Mouse (Mus musculus) midbrain, embryonic 16.5 days (tissue): Measurements from ENCODE around the gene Abcc6. TPM values are rescaled to one million over a fixed set of nuclear protein-coding genes. Genes with fewer than 3 reads are reported as not detected.
A peak's percentile ranks its signal among the peaks of the same experiment; 100 is the strongest.
"Not testable (repeated sequence)": the region's sequence is repeated elsewhere in the genome, so short reads cannot be mapped to it uniquely, and the experiment has no call there.

Experiments
- ATAC-seq: fragments of 200-750 bp; cut with Nextera tagmentation; 2 replicates; pipeline ENCODE4 v1.8.0; 2017; ENCODE audit warnings: moderate TSS enrichment
- H3K27ac ChIP-seq: fragments of 300-500 bp; sonication (generic); 2 replicates; pipeline ENCODE4 v1.5.1; 2014; ENCODE audit warnings: mild to moderate bottlenecking, low read length, mixed read lengths
- H3K27me3 ChIP-seq: fragments of 300-500 bp; sonication (generic); 2 replicates; pipeline ENCODE4 v1.6.1; 2014; ENCODE audit warnings: low read depth, low read length, mixed read lengths; ENCODE audit not compliant: control insufficient read depth, insufficient read depth
- H3K36me3 ChIP-seq: fragments of 300-500 bp; sonication (generic); 2 replicates; pipeline ENCODE4 v1.6.1; 2014; ENCODE audit warnings: mild to moderate bottlenecking, low read length, moderate library complexity, mixed read lengths; ENCODE audit not compliant: control insufficient read depth, insufficient read depth
- H3K4me1 ChIP-seq: fragments of 300-500 bp; sonication (generic); 2 replicates; pipeline ENCODE4 v1.6.1; 2014; ENCODE audit warnings: mild to moderate bottlenecking, low read length, mixed read lengths; ENCODE audit not compliant: control insufficient read depth, insufficient read depth
- H3K4me2 ChIP-seq: fragments of 300-500 bp; sonication (generic); 2 replicates; pipeline ENCODE4 v1.6.1; 2014; ENCODE audit warnings: mild to moderate bottlenecking, low read length, mixed read lengths
- H3K4me3 ChIP-seq: fragments of 300-500 bp; sonication (generic); 2 replicates; pipeline ENCODE4 v1.5.1; 2014; ENCODE audit warnings: low read depth, mild to moderate bottlenecking, low read length, moderate library complexity, mixed read lengths
- H3K9ac ChIP-seq: fragments of 300-500 bp; sonication (generic); 2 replicates; pipeline ENCODE4 v1.6.1; 2014; ENCODE audit warnings: low read depth, low read length, mixed read lengths
- H3K9me3 ChIP-seq: fragments of 300-500 bp; sonication (generic); replicated peaks from 2 replicates; pipeline ENCODE4 v1.6.1; 2014; ENCODE audit warnings: mild to moderate bottlenecking, low read length, mixed read lengths; ENCODE audit not compliant: control insufficient read depth, poor library complexity, severe bottlenecking
- WGBS: fragments of 180-500 bp; shearing (Covaris S2); extraction: QIAGEN DNeasy Blood & Tissue Kit; methylation state at CpG from one replicate; pipeline ENCODE4 v1.1.7; 2014; 5-methylcytosine and 5-hydroxymethylcytosine counted together
- polyA plus RNA-seq: library from polyadenylated mRNA; unstranded; fragments of >200 nt; fragmentation: Nextera tagmentation; extraction: Ambion mirVana; gene quantifications from 2 replicates; pipeline ENCODE4 v1.2.1, GENCODE M21; 2015

Abcc6 gene
- polyA plus RNA-seq, 1 experiment from 2014 or later = 0.45 TPM

DNA sequence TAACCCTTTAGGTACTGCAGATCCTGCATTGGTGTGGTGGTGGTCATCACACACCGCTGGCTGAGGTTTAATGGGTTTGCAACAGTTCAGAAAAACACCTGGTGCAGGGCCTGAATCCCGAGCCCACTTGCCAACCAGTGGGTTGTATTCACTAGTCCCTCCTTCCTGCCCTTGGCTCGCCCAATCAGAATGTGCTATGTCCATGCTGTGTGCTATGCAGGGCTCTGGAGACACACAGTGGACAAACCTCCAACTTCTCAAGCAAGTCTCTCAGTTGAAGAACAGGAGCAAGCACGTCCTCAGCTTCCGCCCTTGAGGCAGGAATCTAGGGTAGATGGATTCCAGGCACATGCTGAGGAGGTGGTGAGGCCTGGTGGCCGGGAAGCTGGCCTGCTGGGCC lies 55.6 kb downstream of the Abcc6 start:
- Histone ChIP-seq H3K4me1 (no peaks in the 10 kb centered on the region), H3K27ac (no peak overlapping the region), H3K9me3 (no peaks in the 10 kb centered on the region), H3K36me3 (no peaks in the 10 kb centered on the region), H3K27me3 (no peaks in the 10 kb centered on the region), H3K4me3 (no peak overlapping the region), H3K9ac (no peak overlapping the region), H3K4me2 (no peak overlapping the region)
- WGBS = 76% methylated on average over 6 of the region's 6 CpGs
- ATAC-seq = no peak

DNA sequence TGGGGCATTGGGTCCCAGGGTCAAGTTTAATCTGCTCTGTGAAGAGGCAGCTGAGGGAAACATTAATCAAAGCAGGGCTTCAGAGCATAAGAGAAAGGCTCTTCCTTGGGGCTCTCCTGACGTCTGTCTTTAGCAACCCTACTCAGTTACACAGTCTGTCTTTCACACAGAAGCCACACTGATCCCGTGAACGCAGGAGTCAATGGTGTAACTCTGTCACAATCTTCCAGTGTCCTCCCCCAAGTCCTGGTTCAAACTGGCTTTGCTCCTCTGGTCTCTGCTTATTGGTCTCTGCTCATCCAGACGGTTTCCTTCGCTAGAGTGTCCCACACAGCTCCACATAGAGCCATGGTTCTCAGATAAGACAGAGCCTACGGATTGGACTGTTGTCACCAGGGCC lies 56.0 kb downstream of the Abcc6 start:
- Histone ChIP-seq H3K4me2 (no peak overlapping the region), H3K27ac (no peak overlapping the region)
- ATAC-seq = no peak

GRCm38 (mm10) chr7:45973271-45973687 lies 56.8 kb downstream of the Abcc6 start:
- no peaks in the 10 kb centered on the region for H3K9me3 ChIP-seq
- WGBS = 70% methylated on average over 6 of the region's 6 CpGs
- no peak overlapping the region for H3K9ac ChIP-seq
- no peak overlapping the region for H3K4me2 ChIP-seq
- H3K4me1 ChIP-seq = no peaks in the 10 kb centered on the region
- H3K27ac ChIP-seq = peak overlapping the region; percentile 33; the same call in 1 of the 2 replicates
- no peaks in the 10 kb centered on the region for H3K27me3 ChIP-seq
- no peaks in the 10 kb centered on the region for H3K36me3 ChIP-seq
- H3K4me3 ChIP-seq = no peak overlapping the region
- ATAC-seq = peak; percentile 95

More for the DNA sequence above, 56.0 kb downstream of the Abcc6 start:
- H3K4me1 ChIP-seq = no peaks in the 10 kb centered on the region
- H3K9ac ChIP-seq = no peak overlapping the region
- no peaks in the 10 kb centered on the region for H3K36me3 ChIP-seq
- 63% methylated on average over 6 of the region's 6 CpGs for WGBS
- H3K9me3 ChIP-seq = no peaks in the 10 kb centered on the region
- H3K4me3 ChIP-seq = no peak overlapping the region
- no peaks in the 10 kb centered on the region for H3K27me3 ChIP-seq

- H3K4me3 ChIP-seq = no peak overlapping the region
- ATAC-seq = no peak
- no peak overlapping the region for H3K4me2 ChIP-seq
- no peaks in the 10 kb centered on the region for H3K9me3 ChIP-seq
- H3K36me3 ChIP-seq = no peaks in the 10 kb centered on the region
- no peaks in the 10 kb centered on the region for H3K4me1 ChIP-seq
- no peak overlapping the region for H3K9ac ChIP-seq
- H3K27ac ChIP-seq = no peak overlapping the region; the same call in 1 of the 2 replicates
- no peaks in the 10 kb centered on the region for H3K27me3 ChIP-seq
- WGBS = 83% methylated on average over 11 of the region's 11 CpGs
Measured at GRCm38 (mm10) chr7:45971831-45972723, 58.0 kb downstream of the Abcc6 start.

DNA sequence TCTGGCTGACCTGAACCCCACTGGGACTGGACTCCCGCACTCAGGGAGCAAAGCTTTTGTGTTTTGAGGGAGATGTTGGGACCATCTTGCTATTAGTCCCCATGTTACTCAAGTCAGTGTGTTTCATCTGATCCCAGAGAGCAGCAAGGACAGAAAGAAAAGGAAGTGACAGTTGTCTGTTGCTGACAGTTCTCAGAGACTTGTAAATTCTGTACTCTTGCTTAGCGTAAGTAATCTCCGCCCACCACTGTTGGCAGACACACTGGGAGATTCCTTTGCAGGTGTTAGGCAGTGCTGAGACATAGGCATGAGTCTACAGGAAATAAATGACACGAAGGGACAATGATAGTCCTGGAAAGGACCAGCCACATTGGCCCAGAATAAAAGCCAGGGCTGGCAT lies 73.5 kb downstream of the Abcc6 start:
- Histone ChIP-seq H3K4me2 (no peak overlapping the region), H3K27me3 (no peaks in the 10 kb centered on the region), H3K9me3 (no peaks in the 10 kb centered on the region), H3K9ac (no peak overlapping the region), H3K4me3 (no peak overlapping the region), H3K27ac (no peak overlapping the region), H3K36me3 (no peaks in the 10 kb centered on the region), H3K4me1 (no peaks in the 10 kb centered on the region)
- no peak for ATAC-seq
- WGBS = 72% methylated on average over 4 of the region's 4 CpGs

GRCm38 (mm10) chr7:45949061-45949460 lies 81.0 kb downstream of the Abcc6 start:
- no peak overlapping the region for H3K4me3 ChIP-seq
- WGBS = 74% methylated on average over 4 of the region's 4 CpGs
- no peaks in the 10 kb centered on the region for H3K27me3 ChIP-seq
- H3K4me2 ChIP-seq = no peak overlapping the region
- no peak for ATAC-seq
- H3K36me3 ChIP-seq = no peaks in the 10 kb centered on the region
- H3K9ac ChIP-seq = no peak overlapping the region
- H3K9me3 ChIP-seq = no peaks in the 10 kb centered on the region
- H3K27ac ChIP-seq = no peak overlapping the region
- no peaks in the 10 kb centered on the region for H3K4me1 ChIP-seq

GRCm38 (mm10) chr7:45943280-45943679 lies 86.8 kb downstream of the Abcc6 start:
- H3K36me3 ChIP-seq, H3K4me1 ChIP-seq, H3K9me3 ChIP-seq, H3K27ac ChIP-seq, ATAC-seq, H3K4me2 ChIP-seq, H3K4me3 ChIP-seq, H3K27me3 ChIP-seq, H3K9ac ChIP-seq: not testable (repeated sequence)
- 83% methylated on average over 1 of the region's 1 CpGs for WGBS

GRCm38 (mm10) chr7:45941986-45942385 lies 88.1 kb downstream of the Abcc6 start:
- Histone ChIP-seq H3K36me3 (no peaks in the 10 kb centered on the region), H3K4me1 (no peaks in the 10 kb centered on the region), H3K9ac (no peak overlapping the region), H3K4me2 (no peak overlapping the region), H3K4me3 (no peak overlapping the region), H3K9me3 (no peaks in the 10 kb centered on the region), H3K27me3 (no peaks in the 10 kb centered on the region), H3K27ac (no peak overlapping the region)
- ATAC-seq = no peak
- WGBS = 93% methylated on average over 9 of the region's 9 CpGs

- H3K27me3 ChIP-seq = no peaks in the 10 kb centered on the region
- no peak overlapping the region for H3K9ac ChIP-seq
- H3K36me3 ChIP-seq = no peaks in the 10 kb centered on the region
- no peak overlapping the region for H3K4me3 ChIP-seq
- H3K4me1 ChIP-seq = no peaks in the 10 kb centered on the region
- WGBS = 43% methylated on average over 2 of the region's 2 CpGs
- H3K9me3 ChIP-seq = no peaks in the 10 kb centered on the region
- no peak overlapping the region for H3K4me2 ChIP-seq
- ATAC-seq = no peak
- H3K27ac ChIP-seq = no peak overlapping the region
Measured at GRCm38 (mm10) chr7:45939836-45940235, 90.3 kb downstream of the Abcc6 start.
